Mouse (Mus musculus): ENCODE measurements at regions not wholly inside any gene's neighbourhood (a gene's known extent, or its start where the extent isn't known, plus 50 kb on each side); places are given as distances from the start of the nearest gene placed in this dataset.
"Not testable (repeated sequence)": the region's sequence is repeated elsewhere in the genome, so short reads cannot be mapped to it uniquely, and the experiment has no call there.

DNA sequence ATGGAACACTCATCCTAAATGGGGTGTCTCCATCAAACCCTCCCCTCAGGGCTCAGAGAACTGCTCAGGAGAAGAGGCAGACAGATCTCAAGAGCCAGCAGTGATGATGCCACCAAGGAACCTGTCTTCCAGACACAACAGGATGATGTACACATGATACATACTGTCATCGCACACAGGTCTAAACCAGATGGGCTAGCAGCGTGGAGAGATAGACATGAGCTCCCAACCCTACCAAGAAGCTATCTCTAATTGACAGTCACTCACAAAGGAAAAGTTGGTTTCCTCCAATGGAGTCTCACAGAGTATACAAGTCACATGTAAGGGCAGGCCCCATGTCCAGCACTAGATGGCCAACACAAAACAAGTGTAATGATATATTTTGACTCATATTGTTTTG lies 139.9 kb downstream of the Cdca7 start:
- DNase-seq (ENCODE audit: low read depth in 1 of 2, low spot score in 2 of 2): no peak

DNA sequence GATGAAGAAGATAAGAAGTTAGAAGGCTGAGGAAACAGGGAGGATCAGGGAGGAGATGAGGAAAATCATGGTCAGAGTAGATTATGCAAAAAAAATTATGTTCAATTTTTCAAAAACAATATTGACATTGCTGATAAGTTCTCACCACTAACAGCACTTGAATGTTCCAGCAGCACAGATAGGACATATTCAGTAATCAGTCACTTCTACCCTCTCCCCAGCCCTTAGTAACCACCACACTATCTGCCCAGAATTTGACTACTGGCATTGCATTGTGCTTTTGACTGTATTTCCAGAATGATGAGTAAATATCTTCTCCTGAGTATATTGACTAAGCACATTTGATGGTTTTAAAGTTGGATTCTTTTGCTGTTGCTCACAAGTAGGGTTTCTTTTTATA lies 140.5 kb downstream of the Cdca7 start:
- DNase-seq (ENCODE audit: low read depth in 1 of 2, low spot score in 2 of 2): no peak

GRCm38 (mm10) chr2:72619446-72619845 lies 143.5 kb downstream of the Cdca7 start:
- no peak for DNase-seq (ENCODE audit: low read depth in 1 of 2, low spot score in 2 of 2)

GRCm38 (mm10) chr2:72620182-72620652 lies 144.3 kb downstream of the Cdca7 start:
- no peak for DNase-seq (ENCODE audit: low read depth in 1 of 2, low spot score in 2 of 2)

- DNase-seq (ENCODE audit: low read depth in 1 of 2, low spot score in 2 of 2): no peak
Measured at GRCm38 (mm10) chr2:72627915-72628314, 152.0 kb downstream of the Cdca7 start.

GRCm38 (mm10) chr2:72628626-72629470 lies 152.9 kb downstream of the Cdca7 start:
- no peak for DNase-seq (ENCODE audit: low read depth in 1 of 2, low spot score in 2 of 2)

DNA sequence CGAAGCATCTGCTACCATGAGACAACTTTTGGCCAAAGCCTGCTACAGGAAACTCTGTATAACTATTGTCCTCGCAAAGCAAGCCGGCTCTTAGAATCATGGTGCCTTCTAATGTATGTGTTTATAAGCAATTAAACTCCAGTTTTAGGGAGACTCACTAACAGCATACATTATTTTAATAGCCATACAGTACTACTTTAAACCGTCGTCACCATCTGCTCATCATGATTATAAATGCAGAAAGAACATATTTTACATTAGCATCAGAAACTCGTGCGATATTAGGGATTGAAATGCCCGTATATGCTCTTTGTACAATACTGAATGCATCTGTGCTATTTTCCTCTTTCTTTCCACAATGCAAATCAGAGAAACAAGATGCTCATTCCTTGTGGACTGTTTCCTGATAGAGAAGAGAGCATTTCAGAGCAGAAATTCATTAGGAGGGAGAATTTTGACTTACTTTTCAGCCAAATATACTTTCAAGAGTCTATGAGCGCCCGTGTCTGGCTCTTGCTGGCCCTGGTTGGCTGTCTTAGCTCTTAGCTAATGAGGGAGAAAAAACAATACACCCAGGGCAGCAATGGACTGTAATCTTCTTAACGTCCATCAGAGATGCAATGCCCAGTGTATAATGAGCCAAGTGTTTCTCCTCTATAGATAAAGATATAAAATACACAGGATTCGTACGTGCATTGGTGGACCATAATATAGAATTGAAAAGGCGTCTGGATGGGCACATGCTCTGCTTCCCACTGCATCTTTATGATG lies 153.9 kb downstream of the Cdca7 start:
- no peak for DNase-seq (ENCODE audit: low read depth in 1 of 2, low spot score in 2 of 2)

GRCm38 (mm10) chr2:72637881-72638620 lies 162.1 kb downstream of the Cdca7 start:
- DNase-seq (ENCODE audit: low read depth in 1 of 2, low spot score in 2 of 2): no peak

DNA sequence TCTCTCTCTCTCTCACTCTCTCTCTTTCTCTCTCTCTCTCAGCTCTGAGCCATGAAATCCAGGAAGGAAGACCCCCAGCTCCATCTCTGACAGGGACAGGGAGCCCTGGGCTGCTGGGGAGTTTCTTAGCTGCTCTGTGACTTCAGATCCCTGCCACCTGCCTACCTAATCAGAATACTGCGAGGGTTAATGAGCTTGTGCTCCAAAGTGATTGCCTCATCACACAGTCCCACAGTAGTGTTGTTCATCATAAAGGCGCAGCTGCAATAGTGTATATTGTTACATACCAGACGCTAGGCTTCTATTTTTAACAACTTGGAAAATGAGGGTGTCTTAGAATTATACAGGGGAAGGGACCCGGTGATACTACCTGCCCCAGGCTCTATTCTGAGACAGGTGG lies 163.1 kb downstream of the Cdca7 start:
- DNase-seq (ENCODE audit: low read depth in 1 of 2, low spot score in 2 of 2): no peak

GRCm38 (mm10) chr2:72641228-72641627 lies 165.3 kb downstream of the Cdca7 start:
- no peak for DNase-seq (ENCODE audit: low read depth in 1 of 2, low spot score in 2 of 2)

- no peak for DNase-seq (ENCODE audit: low read depth in 1 of 2, low spot score in 2 of 2)
Measured at GRCm38 (mm10) chr2:72644151-72644843, 168.3 kb downstream of the Cdca7 start.

DNA sequence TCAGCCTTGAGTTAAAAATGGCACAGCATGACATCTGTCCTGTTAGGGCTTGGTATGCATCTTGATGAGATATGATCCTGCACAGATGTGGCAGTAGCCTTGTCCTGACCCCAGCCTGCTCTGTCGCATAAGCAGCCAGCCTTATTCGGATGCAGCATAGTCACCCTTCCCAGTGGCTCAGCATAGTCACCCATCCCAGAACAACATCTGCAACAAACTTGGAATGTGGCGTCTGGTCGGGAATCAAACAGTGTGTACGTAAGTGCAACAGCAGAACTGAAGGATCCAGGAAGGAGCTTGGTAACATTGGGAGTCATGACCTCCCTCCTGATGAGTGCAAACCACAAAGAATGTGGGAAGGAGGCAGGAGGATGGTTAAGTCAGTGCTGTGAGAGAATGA lies 171.7 kb downstream of the Cdca7 start:
- DNase-seq (ENCODE audit: low read depth in 1 of 2, low spot score in 2 of 2): no peak

DNA sequence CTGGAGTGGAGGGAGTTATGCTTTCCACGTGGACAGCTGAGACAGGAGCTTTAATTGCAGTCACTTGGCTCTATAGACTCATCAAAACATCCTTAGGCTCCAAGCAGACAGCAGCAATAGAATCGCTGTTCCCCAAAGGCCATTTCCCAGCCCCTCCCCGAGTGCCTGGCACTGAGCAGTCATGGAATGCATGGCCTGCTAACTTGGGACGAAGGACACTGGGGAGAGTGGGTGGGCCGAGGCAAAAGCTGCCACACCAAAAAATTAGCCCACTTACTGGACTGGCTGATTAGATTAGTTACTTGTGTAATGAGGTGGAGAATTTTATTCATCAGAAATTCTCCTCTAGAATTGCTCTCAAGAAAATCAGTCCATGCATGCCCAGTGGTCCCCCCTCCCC lies 172.3 kb downstream of the Cdca7 start:
- no peak for DNase-seq (ENCODE audit: low read depth in 1 of 2, low spot score in 2 of 2)

DNA sequence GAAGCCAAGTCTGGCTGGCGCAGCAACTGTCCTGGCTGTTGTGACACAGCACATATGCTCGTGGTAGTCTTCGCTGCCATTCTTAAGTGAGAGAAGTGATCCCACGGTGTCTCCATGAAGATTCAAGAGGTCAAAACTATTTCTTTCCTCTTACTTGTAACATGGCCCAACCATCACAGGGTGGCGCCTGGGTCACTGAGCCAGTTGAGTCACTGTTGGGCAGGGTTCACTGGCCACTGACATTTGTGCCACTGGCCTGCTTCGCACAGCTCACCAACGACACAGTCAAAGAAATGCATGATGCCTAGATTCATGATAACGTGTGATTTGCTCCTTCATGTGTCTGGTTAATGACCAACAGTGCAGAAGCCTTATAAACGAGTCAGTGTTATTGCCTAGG lies 179.9 kb downstream of the Cdca7 start:
- no peak for DNase-seq (ENCODE audit: low read depth in 1 of 2, low spot score in 2 of 2)

GRCm38 (mm10) chr2:72657101-72657920 lies 181.4 kb downstream of the Cdca7 start:
- DNase-seq (ENCODE audit: low read depth in 1 of 2, low spot score in 2 of 2): no peak

DNA sequence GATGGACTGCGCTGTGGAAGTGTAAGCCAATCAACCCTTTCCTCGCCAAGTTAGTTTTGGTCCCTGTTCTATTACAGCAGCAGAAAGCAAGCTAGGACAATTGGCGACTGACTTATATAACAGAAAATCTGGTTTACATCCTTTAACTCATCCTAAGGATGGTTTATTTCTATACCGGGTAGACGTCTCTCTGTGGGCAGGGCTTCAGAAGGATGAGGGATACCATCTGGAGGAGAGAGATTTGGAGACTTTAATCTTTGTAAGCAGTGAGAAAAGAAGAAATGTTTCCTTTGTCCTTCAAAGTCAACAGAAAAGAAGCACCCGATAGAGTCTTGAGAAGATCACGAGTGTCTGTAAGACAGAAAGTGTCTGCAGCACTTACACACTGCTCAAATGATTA lies 186.4 kb downstream of the Cdca7 start:
- DNase-seq (ENCODE audit: low read depth in 1 of 2, low spot score in 2 of 2): no peak

- no peak for DNase-seq (ENCODE audit: low read depth in 1 of 2, low spot score in 2 of 2)
Measured at GRCm38 (mm10) chr2:72662979-72663780, 187.2 kb downstream of the Cdca7 start.

- DNase-seq (ENCODE audit: low read depth in 1 of 2, low spot score in 2 of 2): not testable (repeated sequence)
Measured at GRCm38 (mm10) chr2:72667396-72667795, 191.4 kb downstream of the Cdca7 start.

Data from monocyte, adult 2 months (primary cell).